ENCODE assay signal across 8 mouse cellular contexts in the genomic region with DNA sequence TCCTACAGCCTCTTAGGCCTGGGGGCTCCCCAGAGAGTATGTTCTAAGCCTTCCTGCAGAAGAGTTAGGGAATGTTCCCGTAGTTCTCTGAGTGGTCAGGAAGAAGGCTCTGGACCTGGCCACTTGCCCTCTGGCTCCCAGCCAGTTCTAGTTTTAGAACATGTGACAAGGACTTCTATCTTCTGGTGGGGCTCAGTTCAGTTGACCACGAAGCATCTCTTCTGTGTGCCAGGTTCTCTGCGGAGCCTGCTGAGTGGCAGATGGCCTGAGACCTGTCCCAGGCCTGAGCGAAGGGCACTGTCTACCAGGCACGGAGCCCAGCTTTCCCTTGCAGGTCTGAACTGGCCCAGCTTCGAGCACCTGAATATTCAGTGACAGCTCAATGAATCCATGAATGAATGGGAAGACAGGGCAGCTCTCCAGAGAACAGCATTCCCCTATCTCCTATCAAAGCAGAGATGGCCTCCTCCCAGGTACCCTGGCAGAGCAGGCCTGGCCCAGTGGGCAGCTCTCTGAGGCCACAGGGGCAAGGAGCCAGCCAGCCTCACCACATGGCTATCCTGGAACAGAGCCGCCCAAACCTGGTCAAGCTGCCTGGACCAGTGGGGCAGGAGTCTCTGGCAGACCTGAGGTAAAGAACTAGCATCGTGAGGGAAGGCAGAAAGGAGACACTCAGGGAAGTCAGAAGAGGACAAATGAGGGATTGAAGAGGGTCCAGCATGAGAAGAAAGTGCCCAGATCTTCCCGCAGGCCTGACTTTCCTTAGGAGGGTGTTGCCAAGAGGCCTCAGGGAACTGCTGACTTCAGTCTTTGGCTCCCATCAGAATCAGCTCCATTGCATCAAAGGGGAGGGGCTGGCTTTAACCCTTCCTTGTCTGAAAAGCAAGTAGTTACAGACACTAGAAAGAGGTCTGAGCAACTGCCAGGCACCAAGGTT.
DNase-seq lines count a peak whose midpoint lies in the region; ATAC-seq lines count a peak whose summit lies in the region.

No protein-coding gene starts in this region.

- no peaks in the 10 kb centered on the region for H3K4me1 ChIP-seq in embryonic facial prominence, embryonic 11.5 days (ENCODE audit: control insufficient read depth, insufficient read depth, low read length)
- H3K4me1 ChIP-seq in heart, embryonic 16.5 days (ENCODE audit: control insufficient read depth, insufficient read depth, low read length) = peaks cover 20% of the 10 kb centered on the region
- H3K4me1 ChIP-seq in limb, embryonic 12.5 days (replicated peaks) = peaks cover 26% of the 10 kb centered on the region
- H3K4me1 ChIP-seq in forebrain, embryonic 12.5 days = peaks cover 8% of the 10 kb centered on the region; the same call in 1 of the 2 replicates

- 60% methylated on average over 9 of the region's 9 CpGs for WGBS in embryonic facial prominence, embryonic 11.5 days
- 24% methylated on average over 9 of the region's 9 CpGs for WGBS in heart, embryonic 16.5 days
- WGBS in limb, embryonic 12.5 days = 54% methylated on average over 9 of the region's 9 CpGs
- WGBS in forebrain, embryonic 12.5 days = 69% methylated on average over 9 of the region's 9 CpGs

- H3K4me3 ChIP-seq in embryonic facial prominence, embryonic 11.5 days (ENCODE audit: low read depth, low read length) = no peak overlapping the region
- H3K4me3 ChIP-seq in heart, embryonic 16.5 days (ENCODE audit: low read length) = no peak overlapping the region
- no peak overlapping the region for H3K4me3 ChIP-seq in limb, embryonic 12.5 days (replicated peaks)
- H3K4me3 ChIP-seq in forebrain, embryonic 12.5 days (replicated peaks) = no peak overlapping the region

- DNase-seq in right cerebral cortex, postnatal 14 days = peak; percentile 59
- no peak for DNase-seq in right cerebral cortex, postnatal 25 days
- peak; percentile 26 for DNase-seq in embryonic facial prominence, embryonic 11.5 days (ENCODE audit: low spot score)
- DNase-seq in urinary bladder, adult 2 months (ENCODE audit: low spot score) = peak; percentile 51
- DNase-seq in B cell, adult 2 months = no peak

- ATAC-seq in embryonic facial prominence, embryonic 11.5 days (replicated peaks; ENCODE audit: insufficient number of reproducible peaks, low FRiP score, low TSS enrichment, low read depth) = no peak
- peak; percentile 53 for ATAC-seq in heart, embryonic 16.5 days (replicated peaks; ENCODE audit: extremely low read depth, insufficient read depth, low FRiP score)
- no peak for ATAC-seq in limb, embryonic 12.5 days (ENCODE audit: insufficient number of reproducible peaks, insufficient read depth, low FRiP score, low TSS enrichment, low read depth)
- ATAC-seq in forebrain, embryonic 12.5 days (ENCODE audit: low FRiP score) = no peak

- H3K4me2 ChIP-seq in embryonic facial prominence, embryonic 11.5 days (ENCODE audit: low read depth, low read length) = no peak overlapping the region
- H3K4me2 ChIP-seq in heart, embryonic 16.5 days (ENCODE audit: low read depth, low read length) = no peak overlapping the region
- H3K4me2 ChIP-seq in limb, embryonic 12.5 days = no peak overlapping the region
- no peak overlapping the region for H3K4me2 ChIP-seq in forebrain, embryonic 12.5 days

- no peaks in the 10 kb centered on the region for H3K9me3 ChIP-seq in embryonic facial prominence, embryonic 11.5 days (replicated peaks; ENCODE audit: control insufficient read depth, low read length)
- H3K9me3 ChIP-seq in heart, embryonic 16.5 days (replicated peaks; ENCODE audit: control insufficient read depth, low read length) = no peaks in the 10 kb centered on the region
- no peaks in the 10 kb centered on the region for H3K9me3 ChIP-seq in limb, embryonic 12.5 days
- H3K9me3 ChIP-seq in forebrain, embryonic 12.5 days = no peaks in the 10 kb centered on the region

- H3K36me3 ChIP-seq in embryonic facial prominence, embryonic 11.5 days (replicated peaks; ENCODE audit: control insufficient read depth, insufficient read depth, low read depth, low read length) = no peaks in the 10 kb centered on the region; the same call in 1 of the 2 replicates
- no peaks in the 10 kb centered on the region for H3K36me3 ChIP-seq in heart, embryonic 16.5 days (ENCODE audit: control insufficient read depth, insufficient read depth)
- H3K36me3 ChIP-seq in limb, embryonic 12.5 days = peaks cover 37% of the 10 kb centered on the region
- peaks cover 17% of the 10 kb centered on the region for H3K36me3 ChIP-seq in forebrain, embryonic 12.5 days (replicated peaks)

- H3K27ac ChIP-seq in embryonic facial prominence, embryonic 11.5 days (replicated peaks; ENCODE audit: low read depth, low read length) = no peak overlapping the region
- H3K27ac ChIP-seq in heart, embryonic 16.5 days (ENCODE audit: low read length) = peak overlapping the region; percentile 71
- H3K27ac ChIP-seq in limb, embryonic 12.5 days = 0 out of 2 replicates have a peak overlapping the region, but pooled peaks have one; percentile 25
- no peak overlapping the region for H3K27ac ChIP-seq in forebrain, embryonic 12.5 days

- H3K27me3 ChIP-seq in embryonic facial prominence, embryonic 11.5 days (ENCODE audit: control insufficient read depth, insufficient read depth, low read length) = no peaks in the 10 kb centered on the region
- H3K27me3 ChIP-seq in heart, embryonic 16.5 days (ENCODE audit: control insufficient read depth, insufficient read depth, low read length) = no peaks in the 10 kb centered on the region
- H3K27me3 ChIP-seq in limb, embryonic 12.5 days = no peaks in the 10 kb centered on the region
- no peaks in the 10 kb centered on the region for H3K27me3 ChIP-seq in forebrain, embryonic 12.5 days

- no peak overlapping the region for H3K9ac ChIP-seq in embryonic facial prominence, embryonic 11.5 days (replicated peaks; ENCODE audit: low read length)
- 0 out of 2 replicates have a peak overlapping the region, but pooled peaks have one; percentile 7 for H3K9ac ChIP-seq in heart, embryonic 16.5 days (ENCODE audit: low read length)
- H3K9ac ChIP-seq in limb, embryonic 12.5 days (replicated peaks) = peak overlapping the region; percentile 19; the same call in 1 of the 2 replicates
- H3K9ac ChIP-seq in forebrain, embryonic 12.5 days = no peak overlapping the region

Comparison
In these comparisons a context has a peak if more than half of its experiments do, and no peak if none do; other contexts are left out.
1. DNase-seq: peak in right cerebral cortex, postnatal 14 days (single experiment), embryonic facial prominence, embryonic 11.5 days (single experiment) and urinary bladder, adult 2 months (single experiment); none in right cerebral cortex, postnatal 25 days (single experiment) and B cell, adult 2 months (0 of 2).
2. H3K27ac ChIP-seq: peak in heart, embryonic 16.5 days (single experiment) and limb, embryonic 12.5 days (single experiment); none in embryonic facial prominence, embryonic 11.5 days (single experiment) and forebrain, embryonic 12.5 days (single experiment).
3. H3K9ac ChIP-seq: peak in heart, embryonic 16.5 days (single experiment) and limb, embryonic 12.5 days (single experiment); none in embryonic facial prominence, embryonic 11.5 days (single experiment) and forebrain, embryonic 12.5 days (single experiment).